Mouse (Mus musculus) limb, embryonic 11.5 days (tissue): ENCODE results near the gene Sfxn5. TPM values are rescaled to one million over a fixed set of nuclear protein-coding genes. Genes with fewer than 3 reads are reported as not detected.
A peak's percentile ranks its signal among the peaks of the same experiment; 100 is the strongest.

Experiments used
- ATAC-seq: fragments of 200-750 bp; cut with Nextera tagmentation; 2 replicates; pipeline ENCODE4 v1.8.0; 2017; ENCODE audit warnings: low read depth; ENCODE audit not compliant: insufficient number of reproducible peaks, low FRiP score, low TSS enrichment
- DNase-seq: peaks from one replicate; pipeline ENCODE4 v3.0.0-alpha.2; 2015; ENCODE audit warnings: low spot score
- H3K27ac ChIP-seq: fragments of 300-500 bp; sonication (generic); replicated peaks from 2 replicates; pipeline ENCODE4 v1.5.1; 2014; ENCODE audit warnings: low read depth, mild to moderate bottlenecking, low read length
- H3K27me3 ChIP-seq: fragments of 300-500 bp; sonication (generic); 2 replicates; pipeline ENCODE4 v1.6.1; 2014; ENCODE audit warnings: mild to moderate bottlenecking, low read length, mixed read lengths; ENCODE audit not compliant: control insufficient read depth, insufficient read depth
- H3K36me3 ChIP-seq: fragments of 300-500 bp; sonication (generic); 2 replicates; pipeline ENCODE4 v1.6.1; 2014; ENCODE audit warnings: mild to moderate bottlenecking, low read length, moderate library complexity, mixed read lengths; ENCODE audit not compliant: control insufficient read depth, insufficient read depth
- H3K4me1 ChIP-seq: fragments of 300-500 bp; sonication (generic); 2 replicates; pipeline ENCODE4 v1.6.1; 2014; ENCODE audit warnings: low read length, mixed read lengths; ENCODE audit not compliant: control insufficient read depth, insufficient read depth
- H3K4me2 ChIP-seq: fragments of 300-500 bp; sonication (generic); 2 replicates; pipeline ENCODE4 v1.6.1; 2014; ENCODE audit warnings: low read depth, mild to moderate bottlenecking, moderate library complexity; ENCODE audit not compliant: severe bottlenecking
- H3K4me3 ChIP-seq: fragments of 300-500 bp; sonication (generic); 2 replicates; pipeline ENCODE4 v1.5.1; 2014; ENCODE audit warnings: low read depth, low read length
- H3K9ac ChIP-seq: fragments of 300-500 bp; sonication (generic); 2 replicates; pipeline ENCODE4 v1.6.1; 2014; ENCODE audit warnings: mild to moderate bottlenecking, low read length
- H3K9me3 ChIP-seq: fragments of 300-500 bp; sonication (generic); 2 replicates; pipeline ENCODE4 v1.6.1; 2016; ENCODE audit warnings: low read length; ENCODE audit not compliant: control insufficient read depth
- WGBS: fragments of 180-500 bp; shearing (Covaris S2); extraction: QIAGEN DNeasy Blood & Tissue Kit; methylation state at CpG from one replicate; pipeline ENCODE4 v1.1.7; 2014; 5-methylcytosine and 5-hydroxymethylcytosine counted together
- polyA plus RNA-seq: library from polyadenylated mRNA; unstranded; fragments of >200 nt; fragmentation: Nextera tagmentation; extraction: Ambion mirVana; gene quantifications from 2 replicates; pipeline ENCODE4 v1.2.1, GENCODE M21; 2014

The Sfxn5 gene
- polyA plus RNA-seq, 1 experiment from 2014 or later: 4.8 TPM

DNA sequence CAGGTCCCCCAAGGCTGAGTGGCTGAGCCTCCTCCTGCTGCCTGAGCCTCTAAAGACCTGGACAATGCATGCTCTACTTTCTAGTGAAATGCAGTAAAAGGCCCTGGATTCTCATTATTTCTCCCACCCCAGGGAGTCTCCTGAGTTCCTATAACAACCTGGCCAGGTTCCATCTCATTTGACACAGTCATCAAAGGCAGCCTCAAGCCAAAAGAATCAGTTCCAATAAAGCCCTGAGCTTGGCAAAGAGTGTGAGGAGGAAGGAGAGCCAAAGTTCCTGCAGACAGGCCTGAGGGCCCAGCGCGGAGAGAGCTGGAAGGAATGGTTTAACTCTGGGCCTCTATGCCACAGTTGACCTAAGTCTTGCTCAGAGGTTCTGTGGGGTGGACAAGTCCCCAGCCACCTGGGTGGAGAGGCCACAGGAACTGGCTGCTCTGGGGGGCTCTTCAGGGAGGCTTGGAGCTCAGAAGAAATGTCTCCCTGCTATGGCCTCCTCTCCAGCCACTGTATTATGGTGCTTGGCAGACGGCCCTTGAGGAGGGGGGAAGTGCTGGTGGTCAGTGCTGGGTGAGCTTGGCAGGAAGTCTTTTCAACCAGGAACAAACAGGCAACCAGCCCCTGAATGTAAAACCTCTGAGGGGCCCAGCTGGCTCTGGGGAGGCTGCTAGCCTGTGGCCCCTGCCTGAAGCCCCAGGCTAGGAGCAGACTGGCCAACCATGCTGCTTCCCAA is 30.7 kb downstream of the Sfxn5 start:
- no peak for DNase-seq
- Histone ChIP-seq H3K4me3 (no peak overlapping the region), H3K36me3 (no peaks in the 10 kb centered on the region), H3K4me2 (no peak overlapping the region), H3K27ac (peak overlapping the region; percentile 10; the same call in 1 of the 2 replicates), H3K27me3 (no peaks in the 10 kb centered on the region), H3K9me3 (no peaks in the 10 kb centered on the region), H3K9ac (peak overlapping the region; percentile 34; the same call in 1 of the 2 replicates), H3K4me1 (peaks cover 6% of the 10 kb centered on the region)
- WGBS: 89% methylated on average over 3 of the region's 3 CpGs
- no peak for ATAC-seq

GRCm38 (mm10) chr6:85295384-85296167 is 37.6 kb downstream of the Sfxn5 start:
- H3K27ac ChIP-seq: no peak overlapping the region
- no peak for ATAC-seq
- no peak overlapping the region for H3K9ac ChIP-seq
- WGBS: 71% methylated on average over 7 of the region's 7 CpGs
- H3K4me3 ChIP-seq: no peak overlapping the region
- H3K4me1 ChIP-seq: peaks cover 19% of the 10 kb centered on the region
- H3K27me3 ChIP-seq: no peaks in the 10 kb centered on the region
- no peaks in the 10 kb centered on the region for H3K9me3 ChIP-seq
- DNase-seq: no peak
- no peak overlapping the region for H3K4me2 ChIP-seq
- no peaks in the 10 kb centered on the region for H3K36me3 ChIP-seq

DNA sequence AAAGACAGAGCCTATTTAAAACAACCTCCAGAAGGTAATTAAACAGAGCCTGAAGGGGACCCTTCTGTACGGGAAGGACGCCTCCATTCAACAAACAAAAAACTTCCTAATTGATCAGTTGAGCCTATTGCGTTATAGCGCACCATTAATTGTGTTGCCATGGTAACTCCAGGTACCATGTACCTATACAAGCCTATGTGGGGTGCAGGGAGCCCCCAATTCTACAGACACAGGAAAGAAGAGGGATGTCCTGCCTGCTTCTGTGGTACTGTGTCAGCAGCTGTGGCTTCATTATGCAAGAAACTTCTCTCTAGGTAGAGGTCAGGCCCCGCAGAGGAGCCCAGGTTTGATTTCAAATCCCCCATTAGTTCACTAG is 39.2 kb downstream of the Sfxn5 start:
- H3K27ac ChIP-seq: no peak overlapping the region
- H3K4me1 ChIP-seq: peaks cover 19% of the 10 kb centered on the region
- H3K4me2 ChIP-seq: no peak overlapping the region
- no peaks in the 10 kb centered on the region for H3K36me3 ChIP-seq
- H3K27me3 ChIP-seq: no peaks in the 10 kb centered on the region
- WGBS: 60% methylated on average over 5 of the region's 5 CpGs
- H3K9ac ChIP-seq: no peak overlapping the region
- no peaks in the 10 kb centered on the region for H3K9me3 ChIP-seq
- no peak for DNase-seq
- ATAC-seq: no peak
- no peak overlapping the region for H3K4me3 ChIP-seq

DNA sequence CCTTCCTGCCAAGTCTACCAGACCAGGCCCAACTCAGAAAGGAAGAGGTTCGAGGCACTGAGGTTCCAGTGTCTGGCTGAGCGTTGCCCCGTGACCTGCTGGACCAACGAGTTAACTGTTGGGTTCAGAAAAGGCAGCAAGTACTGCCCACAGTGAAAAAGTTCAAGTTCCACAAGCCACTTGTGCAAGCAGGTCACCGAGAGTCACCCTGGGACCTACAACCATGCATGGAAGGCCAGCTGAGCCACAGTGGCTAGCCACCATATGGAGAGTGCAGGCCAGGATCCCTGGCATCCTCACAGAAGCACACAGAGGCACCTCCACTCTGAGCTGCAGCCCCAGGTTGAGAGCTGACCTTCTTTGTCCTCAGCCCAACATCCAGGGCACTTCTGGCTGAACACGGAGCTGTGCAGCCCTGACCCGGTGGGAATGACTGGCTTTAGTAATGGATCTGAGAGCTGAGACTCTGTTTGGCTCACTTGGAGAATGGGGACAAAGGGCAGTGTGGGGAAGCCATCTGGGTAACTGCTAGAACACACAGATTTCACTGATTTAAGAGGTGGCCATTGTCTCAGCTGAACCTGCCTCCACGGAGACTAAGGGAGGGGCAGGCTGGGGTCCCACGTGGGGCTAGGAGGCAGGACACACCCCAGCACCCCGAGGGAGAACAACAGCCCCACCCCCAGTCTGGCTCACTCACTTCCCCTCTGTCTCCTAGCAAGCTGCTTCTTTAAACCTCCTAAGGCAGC is 39.8 kb downstream of the Sfxn5 start:
- H3K36me3 ChIP-seq: no peaks in the 10 kb centered on the region
- no peak overlapping the region for H3K4me3 ChIP-seq
- H3K27me3 ChIP-seq: no peaks in the 10 kb centered on the region
- 58% methylated on average over 10 of the region's 10 CpGs for WGBS
- H3K4me1 ChIP-seq: peaks cover 19% of the 10 kb centered on the region
- DNase-seq: no peak
- H3K9me3 ChIP-seq: no peaks in the 10 kb centered on the region
- no peak overlapping the region for H3K27ac ChIP-seq
- 0 out of 2 replicates have a peak, but pooled peaks have one; percentile 9 for ATAC-seq
- 0 out of 2 replicates have a peak overlapping the region, but pooled peaks have one; percentile 27 for H3K9ac ChIP-seq
- no peak overlapping the region for H3K4me2 ChIP-seq

DNA sequence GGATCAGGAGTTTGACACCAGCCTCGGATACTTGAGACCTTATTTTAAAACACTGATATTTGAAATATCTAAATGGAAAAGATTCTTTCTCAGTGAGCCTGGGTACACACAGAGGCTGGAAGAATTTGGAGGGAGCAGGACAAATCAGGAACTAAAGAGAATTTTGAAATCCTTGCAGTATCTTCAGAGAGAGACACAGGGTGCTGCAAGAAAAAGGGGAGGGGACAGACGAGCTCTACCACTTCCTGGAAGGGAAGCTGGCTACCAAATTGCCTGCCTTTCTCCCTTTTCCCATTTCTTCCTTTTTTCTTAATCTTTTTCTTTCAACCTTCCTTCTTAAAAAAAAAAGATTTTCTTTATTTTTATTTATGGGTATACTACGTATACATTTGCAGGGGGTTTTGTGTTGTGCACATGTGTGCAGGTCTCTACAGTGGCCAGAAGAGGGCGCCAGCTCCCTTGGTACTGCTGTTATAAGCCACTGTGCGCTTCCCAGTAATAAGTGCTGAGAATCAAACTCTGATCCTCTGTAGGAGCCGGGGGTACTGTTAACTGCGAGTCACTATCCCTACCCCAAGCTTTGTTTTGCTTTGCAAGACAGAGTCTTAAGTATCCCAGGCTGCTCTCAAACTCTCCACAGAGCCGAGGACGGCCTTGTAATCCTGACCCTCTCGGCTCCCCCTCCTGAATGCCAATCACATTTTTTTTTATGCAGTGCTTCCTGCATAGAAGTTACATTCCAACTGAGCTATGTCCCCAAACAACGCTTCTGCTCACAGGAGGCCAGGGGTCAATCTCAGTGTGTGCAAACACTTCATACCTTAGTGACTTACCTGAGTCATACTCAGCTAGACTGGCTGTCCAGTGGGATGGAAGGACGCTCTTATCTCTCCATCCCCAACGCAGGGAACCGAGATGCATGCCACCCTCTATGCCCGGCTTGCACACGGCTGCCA is 42.1 kb downstream of the Sfxn5 start:
- DNase-seq (no peak), ATAC-seq (no peak)
- H3K4me1 ChIP-seq: peaks cover 19% of the 10 kb centered on the region
- no peak overlapping the region for H3K27ac ChIP-seq
- H3K4me3 ChIP-seq: no peak overlapping the region
- H3K27me3 ChIP-seq: no peaks in the 10 kb centered on the region
- H3K9ac ChIP-seq: no peak overlapping the region
- 89% methylated on average over 16 of the region's 16 CpGs for WGBS
- H3K4me2 ChIP-seq: no peak overlapping the region
- no peaks in the 10 kb centered on the region for H3K36me3 ChIP-seq
- H3K9me3 ChIP-seq: no peaks in the 10 kb centered on the region

DNA sequence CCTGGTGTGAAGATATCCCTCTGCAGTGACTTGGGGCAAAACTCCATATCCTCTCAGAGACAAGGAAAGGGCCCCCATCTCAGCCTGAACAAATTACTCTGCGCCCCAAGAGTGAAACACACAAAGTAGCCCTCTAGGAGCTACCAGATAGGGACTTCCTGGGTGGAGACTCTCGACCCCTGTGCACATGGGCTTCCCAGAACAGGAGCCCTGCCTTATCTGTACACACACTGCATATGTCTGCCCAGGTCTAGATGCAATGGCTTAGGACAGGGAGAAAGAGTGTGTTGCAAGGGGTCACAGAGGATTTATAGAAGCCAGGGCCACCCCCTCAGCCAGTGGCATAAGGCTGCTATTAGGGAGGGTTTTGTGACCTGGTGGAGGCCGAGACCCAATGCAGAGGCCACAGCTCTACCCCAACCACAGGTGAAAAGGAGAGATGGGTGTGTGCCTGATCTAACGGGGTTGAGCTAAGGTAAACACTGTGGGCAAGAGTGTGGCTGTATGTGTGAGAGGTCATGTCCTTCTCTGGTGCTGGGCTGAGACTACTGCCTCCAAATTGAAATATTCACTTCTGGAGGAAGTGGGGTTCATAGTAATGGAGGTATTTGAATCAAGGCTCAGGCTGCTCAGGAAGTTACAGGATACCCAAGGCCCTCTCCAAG is 44.9 kb downstream of the Sfxn5 start:
- no peak for ATAC-seq
- Histone ChIP-seq H3K27ac (no peak overlapping the region), H3K9me3 (no peaks in the 10 kb centered on the region), H3K9ac (no peak overlapping the region), H3K36me3 (no peaks in the 10 kb centered on the region), H3K27me3 (no peaks in the 10 kb centered on the region), H3K4me3 (no peak overlapping the region), H3K4me2 (no peak overlapping the region), H3K4me1 (peaks cover 1% of the 10 kb centered on the region)
- WGBS: 80% methylated on average over 4 of the region's 4 CpGs
- DNase-seq: no peak

DNA sequence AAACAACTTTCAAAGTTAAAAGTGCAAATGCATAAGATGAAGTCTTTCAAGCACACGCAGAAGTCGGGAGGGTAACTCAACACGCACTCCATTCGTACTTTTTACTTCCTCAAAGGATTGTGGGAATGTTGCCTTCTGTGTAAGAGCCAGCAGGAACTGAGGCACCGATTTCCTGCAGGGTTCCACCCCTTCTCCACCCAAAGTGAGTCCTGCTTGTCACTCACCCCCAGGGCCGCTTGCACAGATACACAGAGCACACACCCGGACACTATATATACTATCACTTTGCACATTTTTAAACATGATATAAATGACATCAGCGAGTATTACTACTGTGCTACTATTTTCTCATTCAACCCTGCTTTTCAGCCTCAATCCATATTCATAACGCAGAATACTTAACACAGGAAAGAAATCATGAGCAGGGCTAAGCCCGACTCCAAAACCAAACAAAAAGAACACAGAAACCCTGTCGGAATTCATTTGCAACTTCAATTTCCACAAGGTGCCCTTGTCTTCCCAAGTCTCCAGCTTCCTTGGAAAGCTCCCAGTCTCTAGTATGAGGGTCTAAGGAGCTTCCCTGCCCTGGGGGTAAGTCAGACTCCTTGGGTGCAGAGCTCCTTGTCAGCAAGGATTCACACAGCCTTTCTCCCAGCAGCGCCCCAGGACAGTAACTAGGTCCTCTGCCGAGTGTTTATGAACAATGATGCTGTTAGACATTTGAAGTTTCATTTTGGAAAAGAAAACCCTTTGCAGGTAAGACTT is 46.8 kb downstream of the Sfxn5 start:
- Histone ChIP-seq H3K9me3 (no peaks in the 10 kb centered on the region), H3K27me3 (no peaks in the 10 kb centered on the region), H3K9ac (no peak overlapping the region), H3K4me2 (no peak overlapping the region), H3K27ac (no peak overlapping the region), H3K4me1 (no peaks in the 10 kb centered on the region), H3K4me3 (no peak overlapping the region), H3K36me3 (no peaks in the 10 kb centered on the region)
- WGBS: 89% methylated on average over 13 of the region's 13 CpGs
- no peak for DNase-seq
- ATAC-seq: no peak
